Mouse (Mus musculus): ENCODE measurements around the gene Stx5a. TPM values are rescaled to one million over a fixed set of nuclear protein-coding genes. Genes with fewer than 3 reads are reported as not detected.

Gene Stx5a
- polyA plus RNA-seq, 1 experiment from 2014 or later: 162 TPM

DNA sequence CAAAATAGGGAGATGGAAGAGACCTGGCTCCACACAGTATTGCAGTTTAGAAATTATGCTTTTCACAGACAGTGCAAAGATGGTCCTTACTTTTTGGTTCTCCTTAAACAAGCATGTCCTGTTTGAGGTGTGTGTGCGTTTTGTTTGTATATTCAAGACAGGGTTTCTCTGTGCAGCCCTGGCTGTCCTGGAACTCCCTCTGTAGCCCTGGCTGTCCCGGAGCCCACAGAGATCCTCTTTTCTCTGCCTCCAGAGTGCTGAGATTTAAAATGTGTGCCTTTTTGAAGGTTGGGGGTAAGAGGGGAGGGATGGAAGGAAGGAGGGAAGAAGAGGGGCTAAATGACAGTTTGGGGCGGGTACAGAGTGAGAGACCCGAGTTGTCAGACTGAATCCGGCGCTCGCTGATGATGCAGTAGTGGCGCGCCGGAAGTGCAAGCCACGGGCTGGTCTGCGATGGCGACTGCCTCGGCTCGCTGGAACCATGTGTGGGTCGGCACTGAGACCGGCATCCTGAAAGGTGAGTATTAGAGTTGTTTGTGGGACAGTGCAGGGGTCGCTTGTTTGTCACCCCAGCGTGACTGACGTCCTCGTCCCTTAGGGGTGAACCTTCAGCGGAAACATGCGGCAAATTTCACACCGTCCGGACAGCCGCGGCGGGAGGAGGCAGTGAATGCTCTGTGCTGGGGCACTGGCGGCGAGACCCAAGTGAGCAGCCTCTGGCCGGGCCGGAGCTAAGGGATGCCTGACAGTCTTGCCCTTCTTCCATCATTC lies 5.6 kb upstream of the Stx5a start, which contains the start of gene Wdr74:
Gene Wdr74, plus strand, starts transcription at position 439 of the 771 bp plus-strand sequence.
- H3K4me1 ChIP-seq (replicated peaks; ENCODE audit: control insufficient read depth, insufficient read depth, low read length): peaks cover 11% of the 10 kb centered on the region
- WGBS: under 1% methylated on average over 32 of the region's 32 CpGs
- peak; percentile 93 for ATAC-seq (ENCODE audit: low read depth)
- no peaks in the 10 kb centered on the region for H3K27me3 ChIP-seq (ENCODE audit: control insufficient read depth, insufficient read depth, low read depth, low read length)
- peak within 1 kb of the TSS; percentile 92 for H3K4me2 ChIP-seq (ENCODE audit: low read depth, low read length)
- peak within 1 kb of the TSS; percentile 59; the same call in 1 of the 2 replicates for H3K27ac ChIP-seq (ENCODE audit: low read length)
- no peaks in the 10 kb centered on the region for H3K9me3 ChIP-seq (ENCODE audit: control insufficient read depth, low read length)
- peak within 1 kb of the TSS; percentile 89 for H3K9ac ChIP-seq (ENCODE audit: low read length)
- peaks cover 25% of the 10 kb centered on the region for H3K36me3 ChIP-seq (ENCODE audit: control insufficient read depth, insufficient read depth, low read length)
- peak within 1 kb of the TSS; percentile 91 for H3K4me3 ChIP-seq (ENCODE audit: low read length)

DNA sequence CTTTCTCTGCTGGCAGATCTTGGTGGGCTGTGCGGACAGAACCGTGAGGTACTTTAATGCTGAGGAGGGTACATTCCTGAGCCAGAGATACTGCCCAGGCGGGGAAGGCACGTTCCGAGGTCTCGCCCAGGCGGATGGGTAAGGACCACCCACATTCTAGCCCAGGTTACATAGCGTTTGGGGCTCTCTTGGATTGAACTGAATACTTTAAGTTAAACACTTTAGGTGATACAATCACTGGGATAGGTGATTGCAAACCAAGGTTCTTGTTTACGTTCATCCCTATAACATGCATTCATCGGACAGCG lies 5.1 kb upstream of the Stx5a start:
- WGBS: 2% methylated on average over 11 of the region's 11 CpGs
- Histone ChIP-seq H3K36me3 (ENCODE audit: control insufficient read depth, insufficient read depth, low read length) (peaks cover 25% of the 10 kb centered on the region), H3K27me3 (ENCODE audit: control insufficient read depth, insufficient read depth, low read depth, low read length) (no peaks in the 10 kb centered on the region), H3K4me2 (ENCODE audit: low read depth, low read length) (peak overlapping the region; percentile 92), H3K4me1 (replicated peaks; ENCODE audit: control insufficient read depth, insufficient read depth, low read length) (peaks cover 15% of the 10 kb centered on the region), H3K9me3 (ENCODE audit: control insufficient read depth, low read length) (no peaks in the 10 kb centered on the region), H3K4me3 (ENCODE audit: low read length) (peak overlapping the region; percentile 91), H3K9ac (ENCODE audit: low read length) (peak overlapping the region; percentile 89), H3K27ac (ENCODE audit: low read length) (peak overlapping the region; percentile 37; the same call in 1 of the 2 replicates)
- no peak; the same call in 1 of the 2 replicates for ATAC-seq (ENCODE audit: low read depth)

DNA sequence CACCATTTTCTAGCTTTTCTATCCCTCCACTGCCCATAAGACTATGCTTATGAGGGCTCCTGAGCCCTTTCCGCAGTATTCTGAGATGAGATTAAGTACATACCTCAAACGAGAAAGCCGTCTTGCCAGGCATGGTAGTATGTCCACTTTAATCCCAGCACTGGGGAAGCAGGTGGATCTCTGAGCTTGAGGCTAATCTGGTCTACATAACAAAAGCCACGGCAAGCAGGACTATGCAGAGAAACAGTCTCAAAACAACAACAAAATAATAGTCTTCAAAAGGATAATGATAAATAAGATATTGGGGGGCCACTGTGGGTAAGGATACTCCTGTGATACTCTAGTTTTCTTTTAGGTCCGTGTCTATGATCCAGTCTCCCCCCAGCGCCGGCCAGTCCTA lies 2.3 kb upstream of the Stx5a start:
- H3K27me3 ChIP-seq (ENCODE audit: control insufficient read depth, insufficient read depth, low read depth, low read length): no peaks in the 10 kb centered on the region
- no peak overlapping the region for H3K4me2 ChIP-seq (ENCODE audit: low read depth, low read length)
- no peaks in the 10 kb centered on the region for H3K9me3 ChIP-seq (ENCODE audit: control insufficient read depth, low read length)
- WGBS: 85% methylated on average over 7 of the region's 7 CpGs
- ATAC-seq (ENCODE audit: low read depth): no peak
- no peak overlapping the region for H3K27ac ChIP-seq (ENCODE audit: low read length)
- no peak overlapping the region for H3K4me3 ChIP-seq (ENCODE audit: low read length)
- peaks cover 22% of the 10 kb centered on the region for H3K4me1 ChIP-seq (replicated peaks; ENCODE audit: control insufficient read depth, insufficient read depth, low read length)
- H3K9ac ChIP-seq (ENCODE audit: low read length): no peak overlapping the region
- H3K36me3 ChIP-seq (ENCODE audit: control insufficient read depth, insufficient read depth, low read length): peaks cover 31% of the 10 kb centered on the region

DNA sequence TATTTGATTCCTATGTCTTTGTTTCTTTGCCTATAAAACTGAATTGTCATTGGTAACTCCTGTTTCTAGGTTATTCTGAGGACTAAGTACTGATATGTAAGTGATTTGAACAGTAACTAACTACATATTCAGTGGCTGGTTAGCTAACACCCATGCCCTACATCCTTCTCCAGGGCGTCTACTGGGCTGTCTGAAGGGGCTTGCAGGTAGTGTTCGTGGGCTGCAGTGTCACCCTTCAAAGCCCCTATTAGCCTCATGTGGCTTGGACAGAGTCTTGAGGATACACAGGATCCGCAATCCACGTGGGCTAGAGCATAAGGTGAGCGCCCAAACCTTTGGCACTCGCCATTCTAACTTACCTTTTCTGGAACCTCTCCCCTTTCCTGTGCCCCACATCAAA lies 1.6 kb upstream of the Stx5a start:
- no peak overlapping the region for H3K4me2 ChIP-seq (ENCODE audit: low read depth, low read length)
- H3K9me3 ChIP-seq (ENCODE audit: control insufficient read depth, low read length): no peaks in the 10 kb centered on the region
- H3K27ac ChIP-seq (ENCODE audit: low read length): no peak overlapping the region
- H3K9ac ChIP-seq (ENCODE audit: low read length): no peak overlapping the region
- H3K36me3 ChIP-seq (ENCODE audit: control insufficient read depth, insufficient read depth, low read length): peaks cover 33% of the 10 kb centered on the region
- H3K27me3 ChIP-seq (ENCODE audit: control insufficient read depth, insufficient read depth, low read depth, low read length): no peaks in the 10 kb centered on the region
- no peak for ATAC-seq (ENCODE audit: low read depth)
- no peak overlapping the region for H3K4me3 ChIP-seq (ENCODE audit: low read length)
- peaks cover 22% of the 10 kb centered on the region for H3K4me1 ChIP-seq (replicated peaks; ENCODE audit: control insufficient read depth, insufficient read depth, low read length)
- WGBS: 85% methylated on average over 6 of the region's 6 CpGs

DNA sequence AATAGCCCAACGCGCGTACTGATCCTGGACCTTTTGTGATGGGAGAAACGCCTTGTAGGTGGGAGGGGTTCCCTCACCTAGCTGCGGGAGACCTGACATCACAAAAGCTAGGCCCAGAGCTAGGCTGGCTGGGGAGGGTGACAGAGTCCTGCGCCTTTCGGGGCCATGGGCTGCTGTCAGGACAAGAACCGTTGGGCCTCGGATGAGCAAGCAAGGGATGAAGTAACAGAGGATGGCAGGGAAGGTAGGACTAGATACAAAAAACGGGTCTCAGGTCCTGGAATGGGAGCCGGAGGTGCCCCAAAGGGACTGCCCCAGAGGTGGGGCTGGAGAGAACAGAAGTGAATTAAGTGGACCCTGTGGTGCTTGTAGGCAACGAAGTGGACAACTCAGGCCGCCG lies 610 bp upstream of the Stx5a start, which contains the start of gene 1700092M07Rik:
Gene 1700092M07Rik, plus strand, starts transcription at position 116 of the 400 bp plus-strand sequence.
- Histone ChIP-seq H3K27ac (ENCODE audit: low read length) (peak within 1 kb of the TSS; percentile 97), H3K4me3 (ENCODE audit: low read length) (peak within 1 kb of the TSS; percentile 80), H3K4me2 (ENCODE audit: low read depth, low read length) (peak within 1 kb of the TSS; percentile 50), H3K27me3 (ENCODE audit: control insufficient read depth, insufficient read depth, low read depth, low read length) (no peaks in the 10 kb centered on the region), H3K9me3 (ENCODE audit: control insufficient read depth, low read length) (no peaks in the 10 kb centered on the region), H3K4me1 (replicated peaks; ENCODE audit: control insufficient read depth, insufficient read depth, low read length) (peaks cover 17% of the 10 kb centered on the region), H3K36me3 (ENCODE audit: control insufficient read depth, insufficient read depth, low read length) (peaks cover 39% of the 10 kb centered on the region), H3K9ac (ENCODE audit: low read length) (peak within 1 kb of the TSS; percentile 93)
- ATAC-seq (ENCODE audit: low read depth): no peak
- 68% methylated on average over 14 of the region's 14 CpGs for WGBS

DNA sequence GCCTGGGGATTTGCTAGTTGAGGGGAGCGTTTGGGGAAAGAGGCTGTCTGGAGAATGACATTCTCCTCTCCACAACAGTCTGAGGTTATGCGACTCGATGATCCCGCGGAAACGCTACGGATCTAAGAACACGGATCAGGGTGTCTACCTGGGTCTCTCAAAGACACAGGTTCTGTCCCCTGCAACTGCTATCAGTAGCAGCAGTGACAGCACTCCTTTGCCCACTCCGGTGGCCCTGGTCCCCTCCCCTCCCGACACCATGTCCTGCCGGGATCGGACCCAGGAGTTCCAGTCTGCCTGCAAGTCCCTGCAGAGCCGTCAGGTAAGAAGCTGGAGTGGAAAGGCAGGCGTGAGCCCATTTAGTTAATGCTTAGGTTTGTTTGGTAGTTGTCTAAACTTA lies 963 bp downstream of the Stx5a start:
- H3K9ac ChIP-seq (ENCODE audit: low read length): peak overlapping the region; percentile 93
- H3K4me1 ChIP-seq (replicated peaks; ENCODE audit: control insufficient read depth, insufficient read depth, low read length): peaks cover 15% of the 10 kb centered on the region
- peak overlapping the region; percentile 97 for H3K27ac ChIP-seq (ENCODE audit: low read length)
- H3K36me3 ChIP-seq (ENCODE audit: control insufficient read depth, insufficient read depth, low read length): peaks cover 48% of the 10 kb centered on the region
- H3K4me3 ChIP-seq (ENCODE audit: low read length): peak overlapping the region; percentile 80
- H3K9me3 ChIP-seq (ENCODE audit: control insufficient read depth, low read length): no peaks in the 10 kb centered on the region
- WGBS: 11% methylated on average over 14 of the region's 14 CpGs
- peak overlapping the region; percentile 61 for H3K4me2 ChIP-seq (ENCODE audit: low read depth, low read length)
- H3K27me3 ChIP-seq (ENCODE audit: control insufficient read depth, insufficient read depth, low read depth, low read length): no peaks in the 10 kb centered on the region
- no peak for ATAC-seq (ENCODE audit: low read depth)

DNA sequence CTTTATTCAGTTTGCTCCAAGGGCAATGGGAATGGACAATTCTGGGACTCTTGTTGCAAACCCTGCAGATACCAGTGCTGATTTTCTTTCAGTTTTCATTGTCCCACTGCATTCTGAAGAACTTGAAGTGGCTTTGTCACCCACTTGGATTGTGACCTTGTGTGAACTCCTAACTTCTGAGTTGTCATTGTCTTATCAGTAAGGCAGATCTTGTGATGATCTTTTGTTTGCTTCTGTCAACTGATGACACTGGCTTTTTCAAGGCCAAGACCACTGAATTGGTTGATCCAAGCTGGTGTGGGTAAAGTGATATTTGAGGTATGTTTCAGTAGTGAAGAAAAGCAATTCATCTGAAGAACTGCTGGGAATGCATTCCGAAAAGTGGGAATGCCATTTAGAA lies 4.2 kb downstream of the Stx5a start:
- peaks cover 53% of the 10 kb centered on the region for H3K36me3 ChIP-seq (ENCODE audit: control insufficient read depth, insufficient read depth, low read length)
- no peaks in the 10 kb centered on the region for H3K27me3 ChIP-seq (ENCODE audit: control insufficient read depth, insufficient read depth, low read depth, low read length)
- no peaks in the 10 kb centered on the region for H3K9me3 ChIP-seq (ENCODE audit: control insufficient read depth, low read length)
- H3K9ac ChIP-seq (ENCODE audit: low read length): no peak overlapping the region
- 94% methylated on average over 1 of the region's 1 CpGs for WGBS
- H3K4me3 ChIP-seq (ENCODE audit: low read length): no peak overlapping the region
- peaks cover 13% of the 10 kb centered on the region for H3K4me1 ChIP-seq (replicated peaks; ENCODE audit: control insufficient read depth, insufficient read depth, low read length)
- no peak overlapping the region for H3K27ac ChIP-seq (ENCODE audit: low read length)
- H3K4me2 ChIP-seq (ENCODE audit: low read depth, low read length): no peak overlapping the region
- no peak for ATAC-seq (ENCODE audit: low read depth)

DNA sequence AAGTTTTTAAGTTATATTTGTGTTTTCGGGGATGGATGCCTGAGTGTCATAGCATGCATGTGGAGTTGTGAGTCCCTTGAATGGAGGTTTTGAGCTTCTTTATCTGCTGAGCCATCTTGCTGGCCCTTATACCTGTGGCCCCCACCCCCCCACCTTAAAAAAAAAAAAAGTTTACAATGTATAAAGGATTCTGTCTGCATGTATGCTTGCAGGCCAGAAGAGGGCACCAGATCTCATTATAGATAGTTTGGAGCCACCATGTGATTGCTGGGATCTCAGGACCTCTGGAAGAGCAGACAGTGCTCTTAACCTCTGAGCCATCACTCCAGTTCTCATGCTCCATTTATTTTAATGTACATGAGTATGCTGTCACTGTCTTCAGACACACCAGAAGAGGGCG lies 6.2 kb downstream of the Stx5a start:
- H3K9me3 ChIP-seq (ENCODE audit: control insufficient read depth, low read length): no peaks in the 10 kb centered on the region
- no peaks in the 10 kb centered on the region for H3K27me3 ChIP-seq (ENCODE audit: control insufficient read depth, insufficient read depth, low read depth, low read length)
- no peak overlapping the region for H3K4me3 ChIP-seq (ENCODE audit: low read length)
- WGBS: 70% methylated on average over 2 of the region's 2 CpGs
- H3K4me2 ChIP-seq (ENCODE audit: low read depth, low read length): no peak overlapping the region
- H3K4me1 ChIP-seq (replicated peaks; ENCODE audit: control insufficient read depth, insufficient read depth, low read length): peaks cover 7% of the 10 kb centered on the region
- H3K36me3 ChIP-seq (ENCODE audit: control insufficient read depth, insufficient read depth, low read length): peaks cover 70% of the 10 kb centered on the region
- no peak for ATAC-seq (ENCODE audit: low read depth)
- no peak overlapping the region for H3K9ac ChIP-seq (ENCODE audit: low read length)
- H3K27ac ChIP-seq (ENCODE audit: low read length): no peak overlapping the region

DNA sequence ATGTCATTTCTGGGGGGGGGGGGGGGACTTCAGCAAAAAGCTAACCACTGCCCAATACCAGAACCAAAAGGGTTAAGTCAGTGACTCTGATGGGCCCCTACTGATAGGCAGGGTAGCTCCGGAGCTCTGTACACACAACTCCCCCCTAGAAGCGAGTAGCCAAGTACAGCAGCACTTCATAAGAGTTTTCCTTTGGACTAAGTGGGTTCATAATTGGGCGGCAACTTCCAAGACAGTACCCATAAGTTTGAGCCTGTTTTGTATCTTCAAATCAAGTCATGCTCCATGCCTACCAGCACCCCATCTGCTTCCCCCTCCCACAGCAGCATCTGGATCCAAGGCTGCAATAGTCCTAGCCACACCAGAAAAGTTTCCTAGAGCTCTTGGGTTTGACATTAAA lies 14.4 kb downstream of the Stx5a start:
- Histone ChIP-seq H3K4me2 (ENCODE audit: low read depth, low read length) (peak overlapping the region; percentile 58), H3K27me3 (ENCODE audit: control insufficient read depth, insufficient read depth, low read depth, low read length) (no peaks in the 10 kb centered on the region), H3K9me3 (ENCODE audit: control insufficient read depth, low read length) (no peaks in the 10 kb centered on the region), H3K27ac (ENCODE audit: low read length) (no peak overlapping the region), H3K4me1 (replicated peaks; ENCODE audit: control insufficient read depth, insufficient read depth, low read length) (peaks cover 18% of the 10 kb centered on the region), H3K4me3 (ENCODE audit: low read length) (peak overlapping the region; percentile 63; the same call in 1 of the 2 replicates), H3K9ac (ENCODE audit: low read length) (peak overlapping the region; percentile 11; the same call in 1 of the 2 replicates), H3K36me3 (ENCODE audit: control insufficient read depth, insufficient read depth, low read length) (peaks cover 34% of the 10 kb centered on the region)
- WGBS: 45% methylated on average over 3 of the region's 3 CpGs
- no peak for ATAC-seq (ENCODE audit: low read depth)
